Mouse (Mus musculus) ES-Bruce4 (cell line): ENCODE results near the gene Slc4a8. TPM values are rescaled to one million over a fixed set of nuclear protein-coding genes. Genes with fewer than 3 reads are reported as not detected.
A peak's percentile ranks its signal among the peaks of the same experiment; 100 is the strongest.

ENCODE experiments used
- H3K27ac ChIP-seq: 2 replicates; pipeline ENCODE4 v1.5.1; 2012; ENCODE audit warnings: low read length, inconsistent platforms; ENCODE audit not compliant: insufficient read depth
- H3K27me3 ChIP-seq: 2 replicates; pipeline ENCODE4 v1.6.1; 2012; ENCODE audit warnings: mild to moderate bottlenecking, low read length, inconsistent platforms; ENCODE audit not compliant: control insufficient read depth, poor library complexity, insufficient read depth, severe bottlenecking
- H3K36me3 ChIP-seq: 2 replicates; pipeline ENCODE4 v1.6.1; 2012; ENCODE audit warnings: inconsistent platforms, mild to moderate bottlenecking, low read length, moderate library complexity; ENCODE audit not compliant: control insufficient read depth, poor library complexity, insufficient read depth, severe bottlenecking
- H3K4me1 ChIP-seq: one replicate; pipeline ENCODE4 v1.8.1; 2011; ENCODE audit warnings: low read length; ENCODE audit not compliant: control insufficient read depth, insufficient read depth
- H3K4me3 ChIP-seq: 2 replicates; pipeline ENCODE4 v1.5.1; 2011; ENCODE audit warnings: low read depth, mild to moderate bottlenecking, low read length
- H3K9ac ChIP-seq: 2 replicates; pipeline ENCODE4 v1.6.1; 2012; ENCODE audit warnings: low read depth, mild to moderate bottlenecking, inconsistent platforms; ENCODE audit not compliant: poor library complexity, severe bottlenecking
- H3K9me3 ChIP-seq: replicated peaks from 2 replicates; pipeline ENCODE4 v1.6.1; 2012; ENCODE audit warnings: mild to moderate bottlenecking, low read length, inconsistent platforms; ENCODE audit not compliant: control insufficient read depth, poor library complexity, insufficient read depth, severe bottlenecking
- CTCF ChIP-seq: IDR thresholded peaks from one replicate; pipeline ENCODE4 v1.8.1; 2011; ENCODE audit warnings: low read depth, low read length
- EP300 ChIP-seq: IDR thresholded peaks from 2 replicates; pipeline ENCODE4 v1.6.1; 2011; ENCODE audit warnings: low read depth, low read length; ENCODE audit not compliant: insufficient read depth
- POLR2A ChIP-seq: IDR thresholded peaks from one replicate; pipeline ENCODE4 v1.8.1; 2011; ENCODE audit warnings: low read length; ENCODE audit not compliant: insufficient read depth
- polyA plus RNA-seq: library from polyadenylated mRNA; stranded (reverse); fragments of >200 nt; gene quantifications from 2 replicates; pipeline ENCODE4 v1.2.4, GENCODE M21; 2011; ENCODE audit warnings: low read depth; ENCODE audit not compliant: missing spikeins, insufficient read depth, insufficient read length

Gene Slc4a8
- polyA plus RNA-seq: 15.6 and 18.7 TPM in 2 replicates

DNA sequence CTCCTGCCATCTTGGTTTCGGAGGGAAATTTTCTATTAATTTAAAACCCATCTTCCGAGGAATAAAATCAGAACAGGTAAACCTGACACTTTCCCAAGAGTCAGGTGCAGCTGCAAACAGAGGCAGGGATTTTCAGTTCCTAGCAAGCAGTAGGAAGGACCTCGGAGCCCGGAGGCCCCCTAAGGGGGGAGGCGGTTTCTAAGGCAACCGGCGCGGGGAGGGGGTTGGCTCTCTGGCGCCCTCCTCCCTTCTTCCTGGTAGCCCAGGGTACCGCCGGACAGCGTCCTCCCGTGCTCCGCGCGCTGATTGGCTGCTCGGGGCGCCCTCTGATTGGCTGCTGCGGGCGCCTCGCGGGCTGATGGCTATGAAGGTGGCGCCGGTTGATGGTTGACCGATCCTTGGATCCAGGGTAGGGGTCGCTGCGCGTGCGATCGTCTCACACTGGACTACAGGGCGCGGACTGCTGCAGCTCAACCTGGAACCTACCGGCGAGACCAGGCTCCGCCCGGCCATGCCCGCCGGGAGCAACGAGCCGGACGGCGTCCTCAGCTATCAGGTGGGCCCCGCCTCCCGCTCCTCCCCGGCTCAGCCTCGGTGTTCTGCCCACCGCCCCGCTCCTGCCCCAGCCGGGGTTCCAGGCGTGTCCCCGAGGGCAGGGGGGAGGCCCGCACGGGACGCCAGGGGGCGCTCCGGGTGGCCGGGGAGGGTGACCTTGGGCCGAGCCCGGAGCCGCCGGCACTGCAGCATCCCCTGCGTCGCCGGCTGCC, at the start of gene Slc4a8:
Slc4a8 (plus strand) TSS at position 329 of the 767 bp plus-strand sequence.
- H3K4me1 ChIP-seq: peaks cover 2% of the 10 kb centered on the region
- H3K9ac ChIP-seq: peak within 1 kb of the TSS; percentile 29
- no peak for TF ChIP-seq CTCF
- TF ChIP-seq EP300: no peak
- no peak for TF ChIP-seq POLR2A
- H3K9me3 ChIP-seq: no peaks in the 10 kb centered on the region
- no peaks in the 10 kb centered on the region for H3K36me3 ChIP-seq
- peak within 1 kb of the TSS; percentile 70 for H3K4me3 ChIP-seq
- H3K27me3 ChIP-seq: no peaks in the 10 kb centered on the region
- no peak within 1 kb of the TSS for H3K27ac ChIP-seq

DNA sequence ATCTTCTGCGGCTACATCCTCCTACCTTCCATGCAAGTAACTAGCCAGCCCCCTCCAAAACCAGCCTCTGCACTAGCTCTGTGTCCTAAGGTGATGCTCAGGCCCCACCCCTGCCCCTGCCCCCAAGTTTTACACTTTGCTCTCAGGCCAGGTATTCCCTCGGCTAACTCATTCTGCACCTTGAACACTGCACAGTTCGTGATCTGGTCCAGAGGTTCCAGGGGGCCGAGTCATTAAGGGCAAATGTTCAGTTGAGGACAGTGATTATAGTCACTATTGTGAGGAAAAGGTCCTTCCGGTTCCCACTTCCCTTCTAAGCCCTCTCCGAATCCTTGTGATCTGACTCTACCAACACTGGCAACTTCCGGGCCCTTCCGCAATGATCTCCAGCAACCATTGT, 47.1 kb upstream of the Slc4a8 start:
- Histone ChIP-seq H3K4me3 (no peak overlapping the region), H3K4me1 (no peaks in the 10 kb centered on the region), H3K9ac (no peak overlapping the region), H3K27ac (no peak overlapping the region), H3K9me3 (no peaks in the 10 kb centered on the region), H3K36me3 (peaks cover 17% of the 10 kb centered on the region; the same call in 1 of the 2 replicates), H3K27me3 (no peaks in the 10 kb centered on the region)
- TF ChIP-seq POLR2A: no peak

DNA sequence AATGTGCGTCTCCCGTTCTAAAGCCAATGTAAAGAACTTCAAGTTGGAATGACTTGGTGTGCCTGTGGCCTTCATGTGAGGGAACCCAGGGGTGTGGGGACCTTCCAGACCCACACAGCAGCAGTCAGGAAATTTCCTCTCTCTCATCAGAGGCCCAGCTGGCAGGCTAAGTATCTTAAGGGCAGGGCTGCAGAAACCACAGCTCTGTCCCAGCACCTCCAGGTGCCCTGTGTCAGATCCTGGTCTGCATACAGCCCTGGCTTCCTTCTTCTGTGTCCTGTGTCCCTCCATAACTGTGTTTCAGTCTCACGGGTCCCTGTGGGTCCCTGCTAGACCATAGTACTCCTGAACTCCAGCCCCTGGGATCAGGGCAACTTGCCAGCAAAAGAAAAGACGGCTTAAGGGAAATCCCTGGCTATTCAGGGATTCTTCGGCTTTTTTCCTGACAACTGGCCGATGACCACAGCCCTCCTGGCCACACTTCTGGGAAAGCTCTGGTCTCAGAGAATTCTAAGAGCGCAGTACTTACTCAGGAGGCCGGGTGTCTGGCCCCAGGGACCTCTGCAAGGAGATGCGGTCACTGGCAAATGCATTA, 46.1 kb upstream of the Slc4a8 start:
- no peaks in the 10 kb centered on the region for H3K9me3 ChIP-seq

DNA sequence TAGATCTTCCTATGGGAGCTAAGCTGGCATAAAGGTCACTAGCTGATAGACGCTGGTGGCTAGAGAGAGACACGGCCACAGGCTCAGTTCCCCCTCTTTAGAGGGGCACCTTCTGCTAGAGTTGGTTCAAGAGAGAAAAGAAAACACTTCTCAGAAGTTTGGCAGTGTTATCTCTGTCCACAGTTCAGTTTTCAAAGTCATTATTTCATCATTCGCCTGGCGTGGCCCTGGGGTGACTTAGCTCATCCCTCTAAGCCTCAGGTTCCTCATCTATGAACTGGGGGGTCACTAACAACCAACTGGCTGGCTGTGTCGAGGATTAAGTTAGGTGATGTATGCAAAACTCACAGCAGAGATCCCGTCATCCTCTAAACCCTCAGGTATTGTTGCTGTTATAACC, 43.6 kb upstream of the Slc4a8 start:
- H3K4me1 ChIP-seq: no peaks in the 10 kb centered on the region
- no peak for TF ChIP-seq EP300
- TF ChIP-seq CTCF: no peak
- TF ChIP-seq POLR2A: no peak
- no peaks in the 10 kb centered on the region for H3K9me3 ChIP-seq
- H3K27me3 ChIP-seq: no peaks in the 10 kb centered on the region
- no peak overlapping the region for H3K27ac ChIP-seq
- H3K36me3 ChIP-seq: peaks cover 9% of the 10 kb centered on the region; the same call in 1 of the 2 replicates
- H3K9ac ChIP-seq: no peak overlapping the region
- H3K4me3 ChIP-seq: no peak overlapping the region

More for the DNA sequence above, 46.1 kb upstream of the Slc4a8 start:
- H3K4me3 ChIP-seq: no peak overlapping the region
- no peak for TF ChIP-seq CTCF
- no peak for TF ChIP-seq POLR2A
- no peak for TF ChIP-seq EP300
- no peak overlapping the region for H3K9ac ChIP-seq
- H3K27me3 ChIP-seq: no peaks in the 10 kb centered on the region
- H3K4me1 ChIP-seq: no peaks in the 10 kb centered on the region
- H3K27ac ChIP-seq: no peak overlapping the region
- H3K36me3 ChIP-seq: peaks cover 16% of the 10 kb centered on the region; the same call in 1 of the 2 replicates

DNA sequence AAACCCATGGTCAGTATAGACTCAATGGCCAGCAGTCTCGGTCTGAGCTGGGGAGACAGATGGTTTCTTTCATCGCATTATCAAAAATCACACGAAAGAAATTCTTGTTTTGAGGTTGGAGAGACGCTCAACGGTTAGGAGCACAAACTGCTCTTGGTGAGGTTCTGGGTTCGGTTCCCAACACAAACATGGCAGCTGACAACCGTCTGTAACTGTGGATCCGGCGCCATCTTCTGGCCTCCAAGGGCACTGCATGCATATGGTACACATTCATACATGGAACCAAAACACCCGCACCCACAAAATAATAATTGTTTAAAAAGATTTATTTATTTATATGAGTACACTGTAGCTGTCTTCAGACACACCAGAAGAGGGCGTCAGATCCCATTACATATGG, 43.0 kb upstream of the Slc4a8 start:
- Histone ChIP-seq H3K4me3 (no peak overlapping the region), H3K9ac (0 out of 2 replicates have a peak overlapping the region, but pooled peaks have one; percentile 78), H3K27me3 (no peaks in the 10 kb centered on the region), H3K4me1 (no peaks in the 10 kb centered on the region), H3K9me3 (no peaks in the 10 kb centered on the region), H3K27ac (no peak overlapping the region), H3K36me3 (peaks cover 9% of the 10 kb centered on the region; the same call in 1 of the 2 replicates)
- TF ChIP-seq EP300 (no peak), CTCF (peak; percentile 80)

DNA sequence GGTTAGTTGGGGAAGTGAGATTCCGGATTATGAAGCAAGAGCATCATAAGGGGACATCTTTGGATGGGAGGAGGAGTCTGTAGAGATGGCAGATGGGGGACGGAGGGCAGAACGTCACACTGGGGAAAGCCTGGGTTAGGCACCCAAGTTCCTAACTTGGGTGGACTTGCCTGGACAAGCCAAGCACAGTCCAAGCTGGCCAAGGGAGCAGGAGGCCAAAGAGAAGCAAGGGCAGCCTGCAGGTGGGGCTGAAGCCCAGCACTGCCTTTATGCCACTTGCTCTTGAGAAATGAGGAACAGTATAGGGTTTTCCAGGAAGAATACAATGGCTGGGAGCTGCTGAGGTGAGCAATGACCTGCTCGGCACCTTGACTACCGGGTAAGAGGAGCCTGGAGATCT, 42.3 kb upstream of the Slc4a8 start:
- 0 out of 2 replicates have a peak, but pooled peaks have one; percentile 51 for TF ChIP-seq EP300
- no peak for TF ChIP-seq POLR2A
- TF ChIP-seq CTCF: peak; percentile 12
- Histone ChIP-seq H3K9ac (peak overlapping the region; percentile 78), H3K27me3 (no peaks in the 10 kb centered on the region)

More for the DNA sequence above, 42.3 kb upstream of the Slc4a8 start:
- no peaks in the 10 kb centered on the region for H3K9me3 ChIP-seq
- H3K36me3 ChIP-seq: peaks cover 9% of the 10 kb centered on the region; the same call in 1 of the 2 replicates
- H3K4me1 ChIP-seq: no peaks in the 10 kb centered on the region
- peak overlapping the region; percentile 69 for H3K27ac ChIP-seq
- peak overlapping the region; percentile 82 for H3K4me3 ChIP-seq
